Mouse (Mus musculus): ENCODE data around the gene Macrod1.
A peak's percentile ranks its signal among the peaks of the same experiment; 100 is the strongest.

Macrod1 gene

DNA sequence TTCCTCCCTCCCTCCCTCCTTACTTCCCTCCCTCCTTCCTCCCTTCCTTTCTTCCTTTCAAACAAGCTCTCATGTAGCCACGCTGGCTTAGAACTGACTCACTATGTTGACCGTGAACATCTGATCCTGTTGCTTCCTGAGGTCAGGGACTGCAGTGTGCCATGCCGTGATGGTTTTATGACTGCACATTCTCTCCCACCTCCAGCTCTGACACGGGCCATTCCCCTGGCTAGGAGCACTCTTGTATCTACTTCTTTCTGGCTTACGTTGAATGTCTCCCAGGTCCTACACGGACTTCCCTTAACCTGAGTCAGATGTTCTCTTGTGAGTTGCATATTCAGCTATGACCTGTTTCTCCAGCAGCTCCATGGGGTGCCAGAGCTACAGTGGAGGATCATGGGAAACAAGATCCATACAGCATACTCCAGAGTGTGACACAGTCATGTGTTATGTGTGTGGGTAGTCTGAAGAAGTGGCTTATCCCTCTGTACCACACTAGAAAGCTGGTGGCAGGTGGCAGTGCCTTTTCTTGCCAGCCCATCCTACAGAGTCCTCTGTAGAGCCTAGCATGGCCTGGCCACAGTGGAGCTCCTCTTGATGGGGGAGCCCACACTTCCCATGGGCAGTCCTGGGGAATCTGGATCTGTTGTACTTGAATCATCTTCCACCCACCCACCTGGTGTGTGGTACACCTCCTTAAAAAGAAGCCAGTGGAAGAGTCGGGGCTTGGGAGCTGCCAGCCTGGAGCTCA, 25.1 kb downstream of the Macrod1 start:
- no peak for DNase-seq (ENCODE audit: extremely low read depth, low read depth, low spot score)

DNA sequence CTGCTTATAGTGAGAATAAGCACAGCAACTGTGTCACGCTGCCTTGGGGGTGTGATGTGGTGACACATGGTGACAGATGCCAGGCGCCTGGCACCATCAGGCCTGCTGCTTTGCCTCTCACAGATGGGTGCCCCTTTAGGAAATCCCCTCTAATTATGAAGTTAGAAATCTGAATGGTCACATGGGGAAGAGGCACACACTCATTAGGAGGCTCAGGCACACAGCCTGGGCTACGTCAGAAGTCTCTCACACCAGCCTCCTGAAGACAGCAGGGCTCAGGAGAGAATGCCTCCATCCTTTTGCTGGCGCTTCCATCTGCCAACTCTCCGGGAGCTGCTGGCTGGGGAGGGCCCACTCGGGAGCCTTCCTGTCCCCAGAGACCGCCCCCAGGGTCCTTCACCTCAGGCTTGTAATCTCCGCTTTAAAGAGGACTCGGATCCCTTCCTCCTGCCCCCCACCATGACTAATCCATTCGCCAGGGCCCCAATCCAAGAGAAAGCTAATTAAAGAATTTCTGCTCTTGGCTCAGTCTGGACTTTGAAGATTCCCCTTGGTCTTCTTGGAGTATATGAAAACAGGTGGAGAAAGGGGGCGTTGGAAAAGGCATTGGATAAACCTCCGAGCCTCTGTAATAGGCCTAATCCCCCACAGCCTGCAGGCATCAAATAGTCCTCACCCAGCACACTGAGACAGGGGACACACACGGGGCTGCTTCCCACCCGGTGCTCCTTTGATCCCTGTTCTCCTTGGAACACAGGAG, 26.6 kb downstream of the Macrod1 start:
- DNase-seq (ENCODE audit: extremely low read depth, low read depth, low spot score), result no peak

DNA sequence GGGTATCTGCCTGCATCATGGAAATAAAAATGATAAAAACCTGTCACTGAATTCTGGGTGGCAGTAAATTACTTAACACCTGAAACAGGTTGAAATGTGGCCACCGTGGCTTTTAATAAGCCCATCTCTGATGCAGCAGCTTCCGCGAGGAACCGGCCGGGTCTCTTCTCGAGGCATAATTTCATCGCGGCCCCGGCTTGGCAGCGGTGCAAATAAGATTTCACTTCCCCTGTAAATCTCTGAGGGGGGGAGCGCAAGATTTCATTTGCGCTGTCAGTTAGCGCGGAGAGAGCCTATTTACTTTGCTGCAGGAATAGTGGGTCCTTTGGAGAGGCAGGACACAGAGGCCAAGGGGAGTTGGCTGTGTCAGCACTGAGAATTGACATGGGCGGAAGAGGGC, 28.1 kb downstream of the Macrod1 start:
- DNase-seq (ENCODE audit: extremely low read depth, low read depth, low spot score), result no peak

DNA sequence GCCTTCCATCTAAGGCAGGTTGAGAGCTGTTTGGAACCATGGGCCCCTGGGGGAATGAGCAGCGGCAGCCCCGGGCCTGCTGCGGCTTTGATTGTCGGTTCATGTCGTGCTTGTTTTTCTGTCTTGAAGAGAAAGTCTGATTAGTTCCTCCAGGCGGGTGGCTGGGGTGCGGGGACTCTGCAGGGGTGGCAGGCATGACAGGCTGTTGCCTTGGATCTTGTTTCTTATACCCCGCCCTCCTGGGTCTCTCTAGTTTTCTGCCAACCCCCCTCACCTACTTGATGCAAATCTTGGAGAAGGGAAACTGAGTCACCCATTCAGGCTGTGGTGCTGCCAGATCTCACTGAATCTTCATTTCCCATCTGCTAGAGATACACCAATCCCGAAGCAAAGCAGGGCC, 31.9 kb downstream of the Macrod1 start:
- DNase-seq (ENCODE audit: extremely low read depth, low read depth, low spot score), result no peak

DNA sequence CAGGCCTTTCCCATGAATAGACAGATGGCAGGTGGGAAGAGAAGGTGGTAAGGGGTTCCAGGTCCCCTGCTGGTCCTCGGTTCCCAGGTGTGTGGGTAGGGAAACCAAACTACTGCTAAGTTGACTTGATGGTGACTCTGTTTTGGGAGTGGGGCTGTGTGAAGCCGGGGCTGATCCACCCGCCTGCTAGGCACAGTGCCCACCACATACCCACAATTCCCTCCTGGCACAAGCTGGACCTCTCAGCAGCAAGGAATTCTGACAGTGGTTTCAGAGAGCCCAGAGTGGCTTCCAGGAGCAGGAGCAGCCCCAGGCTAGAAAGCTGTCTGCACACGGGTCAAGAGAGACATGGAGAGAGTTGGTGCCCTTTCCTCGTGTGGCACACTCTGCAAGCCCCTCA, 32.4 kb downstream of the Macrod1 start:
- no peak for DNase-seq (ENCODE audit: extremely low read depth, low read depth, low spot score)

DNA sequence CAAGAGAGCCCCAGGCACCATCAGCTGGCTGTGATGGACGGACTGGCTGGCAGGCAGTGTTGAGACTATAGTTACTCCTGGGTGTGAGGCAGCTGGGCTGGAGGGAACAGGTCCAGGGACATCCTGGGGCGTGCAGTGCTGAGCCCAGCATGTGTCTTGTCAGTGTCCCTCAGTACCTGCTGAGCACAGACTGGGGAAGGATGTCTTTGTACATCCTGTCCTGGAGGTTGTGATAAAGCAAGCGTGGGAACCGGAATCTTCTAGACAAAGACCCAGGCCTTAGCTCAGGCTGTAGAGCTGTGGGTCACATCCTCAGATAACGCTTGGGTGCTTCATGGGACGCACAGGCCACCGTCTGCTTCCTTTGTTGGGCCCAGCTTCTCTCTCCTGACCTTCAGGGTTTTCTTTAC, 33.2 kb downstream of the Macrod1 start:
- no peak for DNase-seq (ENCODE audit: extremely low read depth, low read depth, low spot score)

DNA sequence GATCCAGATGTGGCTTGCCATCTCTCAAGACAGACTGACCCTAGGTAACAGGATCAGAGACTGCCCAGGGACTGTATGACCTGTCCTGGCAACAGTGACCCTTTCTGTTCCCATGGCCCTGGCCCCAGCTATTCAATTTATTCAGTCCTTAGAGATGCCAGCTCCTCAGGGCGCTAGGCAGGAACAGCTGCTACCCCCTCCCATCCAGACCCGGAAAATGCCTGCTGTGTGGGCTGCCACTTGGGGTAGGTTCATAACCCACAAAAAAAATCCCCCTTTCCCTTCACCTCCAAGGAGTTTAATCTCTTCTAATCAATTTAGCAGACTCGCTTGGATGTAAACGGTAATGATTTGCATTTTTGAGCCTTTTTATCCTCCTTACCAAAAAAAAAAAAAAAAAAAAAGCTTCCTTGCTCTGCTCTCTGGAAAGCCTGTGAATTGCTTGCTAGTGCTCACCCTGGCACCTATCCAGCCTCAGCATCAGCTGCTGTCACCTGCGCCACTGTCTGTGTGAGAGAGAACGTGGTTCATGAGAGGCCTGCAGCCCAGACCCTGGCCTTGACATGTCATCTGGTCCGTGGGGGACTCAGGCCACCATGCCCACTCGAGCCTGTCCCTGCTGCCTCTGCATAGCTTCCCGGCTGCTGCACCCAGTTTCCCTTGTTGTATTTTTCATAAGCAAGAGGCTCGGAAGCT, 33.9 kb downstream of the Macrod1 start:
- no peak for DNase-seq (ENCODE audit: extremely low read depth, low read depth, low spot score)

DNA sequence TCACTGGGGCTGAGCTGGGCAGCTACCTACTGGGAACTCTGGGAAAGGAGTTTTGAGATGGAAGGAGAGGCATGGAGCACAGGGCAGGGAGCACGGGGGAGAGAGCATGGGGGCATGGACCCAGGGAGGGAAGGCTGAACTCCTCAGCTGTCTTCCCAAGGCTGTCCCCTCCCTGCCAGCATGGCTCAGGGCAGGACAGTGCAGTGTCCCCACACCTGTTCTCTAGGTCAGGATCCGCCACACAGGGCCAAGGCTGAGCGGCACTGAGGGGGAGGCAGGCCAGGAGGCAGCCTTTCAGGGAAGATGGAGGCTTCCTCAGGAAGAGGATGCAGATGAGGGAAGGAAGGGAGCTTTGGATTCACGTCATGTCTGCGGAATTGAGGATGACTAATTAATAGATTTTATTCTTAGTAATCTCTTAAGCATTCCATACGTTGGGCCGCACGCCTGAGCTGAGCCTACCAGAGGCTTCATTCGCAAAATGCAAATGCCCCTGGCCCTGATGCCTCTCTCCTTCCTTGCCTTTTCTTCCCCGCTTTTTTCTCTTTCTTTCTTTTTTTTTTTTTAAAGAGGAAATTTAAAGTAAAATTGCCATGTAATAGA, 34.9 kb downstream of the Macrod1 start:
- no peak for DNase-seq (ENCODE audit: extremely low read depth, low read depth, low spot score)

DNA sequence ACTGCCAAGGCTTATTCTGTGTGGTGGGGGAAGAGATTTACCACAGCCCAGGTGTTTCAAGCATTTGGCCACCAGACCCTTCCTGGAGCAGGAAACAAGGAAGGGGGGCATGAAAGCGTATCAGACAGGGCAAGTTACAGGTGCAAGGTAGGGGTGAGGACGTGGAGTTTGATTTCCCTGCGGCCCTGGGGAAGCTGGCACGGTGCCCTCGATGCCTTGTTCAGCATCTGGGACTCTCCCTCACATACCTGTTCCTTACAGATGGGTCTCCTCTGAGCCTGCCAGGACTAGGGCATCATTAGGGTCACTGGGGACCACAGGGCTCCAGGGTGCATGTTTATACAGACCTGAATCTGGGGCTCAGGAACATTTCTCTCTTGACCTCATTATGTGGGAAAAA, 36.1 kb downstream of the Macrod1 start:
- no peak for DNase-seq (ENCODE audit: extremely low read depth, low read depth, low spot score)

DNA sequence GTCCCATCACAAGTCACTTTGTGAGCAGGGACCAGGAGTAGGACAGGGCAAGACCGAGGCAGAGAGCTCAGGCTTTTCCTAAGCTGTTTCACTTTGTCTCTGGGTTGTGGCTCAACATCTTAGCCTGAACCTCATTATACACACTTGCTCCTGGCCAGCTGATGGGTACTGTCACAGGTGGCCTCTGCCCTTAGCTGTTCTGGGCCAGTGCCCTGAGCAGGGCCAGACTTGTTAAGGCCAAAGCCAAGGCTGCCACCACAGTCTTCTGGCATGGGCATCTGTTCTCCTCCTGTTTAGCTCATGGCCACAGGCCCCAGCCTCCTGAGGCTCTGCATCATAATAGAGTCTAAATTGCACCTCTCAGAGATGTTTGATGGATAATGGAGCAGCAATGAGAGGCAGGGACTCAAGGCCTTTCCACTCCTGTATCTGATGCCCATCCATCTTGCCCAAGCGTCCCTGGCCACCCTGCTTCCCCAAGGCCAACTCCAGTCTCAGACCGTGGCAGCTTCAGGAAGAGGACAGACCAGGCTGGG, 43.1 kb downstream of the Macrod1 start:
- DNase-seq (ENCODE audit: extremely low read depth, low read depth, low spot score), result no peak

DNA sequence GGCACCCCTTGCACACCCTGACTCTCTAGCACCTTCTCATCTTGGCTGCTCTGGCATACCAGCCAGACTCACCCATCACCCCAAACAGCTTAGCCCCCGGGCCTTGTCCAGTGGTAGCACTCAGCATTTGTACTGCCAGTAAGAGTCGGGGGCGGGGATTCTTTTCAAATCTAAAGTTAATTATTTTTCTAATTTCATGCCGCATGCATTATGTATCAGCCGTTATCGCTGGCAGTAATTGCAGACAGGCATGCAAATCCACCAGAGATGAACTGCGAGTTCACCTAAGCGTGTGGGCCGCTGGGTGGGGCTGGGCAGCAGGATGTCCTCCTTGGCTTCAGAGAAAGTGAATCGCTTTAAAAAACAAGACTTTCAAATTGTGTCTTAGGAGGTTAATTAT, 45.4 kb downstream of the Macrod1 start:
- DNase-seq (ENCODE audit: extremely low read depth, low read depth, low spot score), result no peak

DNA sequence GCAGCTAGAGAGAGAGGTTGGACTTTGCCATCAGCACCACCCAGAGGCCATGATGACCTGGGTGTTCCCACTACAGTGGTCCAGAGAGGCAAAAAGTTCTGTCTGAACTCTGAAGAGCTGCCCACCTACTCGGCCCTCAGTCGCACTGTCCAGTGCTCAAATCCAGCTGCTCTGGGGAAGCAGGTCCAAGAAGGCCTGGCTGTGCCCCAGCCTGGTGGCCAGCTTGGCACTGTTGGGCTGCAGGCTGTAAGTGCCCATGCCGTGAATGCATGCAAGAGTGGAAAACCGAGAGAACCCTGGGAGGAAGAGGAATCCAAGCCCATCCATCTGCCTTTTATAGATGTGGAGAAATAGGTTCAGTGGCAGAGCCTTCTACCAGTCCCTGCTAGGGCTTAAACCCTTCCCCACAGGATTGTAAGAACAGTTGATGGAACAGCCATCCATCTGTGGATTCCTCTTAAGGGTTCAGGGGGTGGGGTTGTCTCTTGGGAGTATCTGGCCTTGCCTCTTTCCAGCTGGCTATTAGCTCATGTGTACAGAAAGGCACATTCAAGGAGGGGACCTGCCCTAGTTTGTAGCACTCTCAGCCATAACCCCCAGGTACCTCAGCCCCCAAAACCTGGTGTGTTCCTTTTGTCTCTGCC, 46.9 kb downstream of the Macrod1 start:
- DNase-seq (ENCODE audit: extremely low read depth, low read depth, low spot score), result no peak

DNA sequence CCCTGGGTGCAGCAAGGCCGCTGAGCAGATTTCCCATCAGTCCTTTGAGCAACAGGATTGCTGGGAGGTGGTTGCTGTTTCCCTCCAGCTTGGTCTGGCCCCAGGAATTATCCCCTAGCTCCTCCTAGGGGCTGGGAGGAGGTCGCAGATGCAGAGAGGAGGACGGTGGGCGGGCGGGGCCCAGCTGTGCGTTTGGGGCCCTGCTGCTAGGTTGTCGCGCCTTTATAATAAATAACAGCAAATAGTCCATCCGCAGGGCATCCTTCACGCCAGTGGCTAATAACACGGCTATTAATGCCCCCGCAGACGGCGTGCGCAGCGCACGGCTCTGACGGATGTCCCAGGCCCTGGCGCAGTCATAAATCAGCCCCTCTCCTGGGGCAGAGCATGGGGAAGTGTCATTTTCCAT, 47.4 kb downstream of the Macrod1 start:
- no peak for DNase-seq (ENCODE audit: extremely low read depth, low read depth, low spot score)

DNA sequence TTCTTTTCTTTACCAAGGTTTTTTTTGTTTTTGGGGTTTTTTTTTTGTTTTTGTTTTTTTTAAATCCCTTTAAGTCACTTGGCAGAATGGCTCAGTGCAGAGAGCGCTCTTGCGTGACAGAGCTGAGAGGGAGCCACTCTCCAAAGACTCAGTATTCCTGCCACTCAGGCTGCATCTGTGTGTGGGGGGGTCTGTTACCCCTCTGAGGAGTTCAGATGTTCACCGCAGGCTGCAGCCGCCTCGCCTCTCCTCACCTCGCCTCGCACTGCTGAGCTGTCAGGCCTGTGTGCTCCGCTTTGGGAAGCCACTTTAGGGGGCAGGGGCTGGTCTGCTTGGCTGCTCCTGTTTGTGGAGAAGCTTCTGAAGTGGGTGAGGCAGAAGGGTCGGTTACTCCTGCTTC, 48.9 kb downstream of the Macrod1 start, which contains the start of gene Flrt1:
Flrt1 (minus strand) TSS at position 186 of the 400 bp plus-strand sequence.
- DNase-seq (ENCODE audit: extremely low read depth, low read depth, low spot score), result no peak

DNA sequence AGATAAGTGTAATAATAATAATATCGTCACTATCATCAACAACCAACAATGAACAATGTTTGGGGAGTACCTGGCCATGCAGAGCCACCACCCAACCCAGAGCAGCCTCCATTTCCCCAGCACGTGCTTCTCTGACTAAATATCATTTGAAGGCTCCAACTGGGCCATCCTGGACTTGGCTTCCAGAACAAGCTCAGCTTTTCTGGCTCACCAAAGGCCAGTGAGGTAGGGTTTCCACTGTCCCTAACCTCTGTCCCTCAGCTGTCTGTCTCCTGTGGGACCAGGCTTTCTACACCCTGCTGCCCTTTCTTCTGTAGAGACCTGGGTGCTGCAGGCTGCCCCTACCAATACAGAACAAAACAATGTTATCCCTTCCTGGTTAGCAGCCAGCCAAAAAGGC, 50.0 kb downstream of the Macrod1 start:
- no peak for DNase-seq (ENCODE audit: extremely low read depth, low read depth, low spot score)

DNA sequence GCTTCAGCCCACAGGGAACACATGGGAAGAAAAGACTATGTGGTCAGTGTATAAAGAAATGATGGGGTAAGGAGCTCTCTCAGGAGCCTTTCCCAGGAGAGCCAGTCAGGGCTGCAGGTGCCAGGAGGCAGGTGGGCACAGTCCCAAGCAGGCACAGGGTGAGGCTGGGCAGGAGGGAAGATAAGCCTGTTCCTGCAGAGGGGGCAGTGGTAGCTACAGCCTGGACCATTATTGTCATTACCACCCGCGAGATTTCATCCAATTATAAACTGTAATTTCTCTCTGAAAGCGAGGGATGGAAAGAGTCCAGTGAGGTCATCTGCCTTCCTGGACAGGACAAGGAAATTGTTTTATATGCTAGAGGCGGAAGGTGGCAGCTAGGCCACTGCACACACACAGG, 50.6 kb downstream of the Macrod1 start:
- no peak for DNase-seq (ENCODE audit: extremely low read depth, low read depth, low spot score)

DNA sequence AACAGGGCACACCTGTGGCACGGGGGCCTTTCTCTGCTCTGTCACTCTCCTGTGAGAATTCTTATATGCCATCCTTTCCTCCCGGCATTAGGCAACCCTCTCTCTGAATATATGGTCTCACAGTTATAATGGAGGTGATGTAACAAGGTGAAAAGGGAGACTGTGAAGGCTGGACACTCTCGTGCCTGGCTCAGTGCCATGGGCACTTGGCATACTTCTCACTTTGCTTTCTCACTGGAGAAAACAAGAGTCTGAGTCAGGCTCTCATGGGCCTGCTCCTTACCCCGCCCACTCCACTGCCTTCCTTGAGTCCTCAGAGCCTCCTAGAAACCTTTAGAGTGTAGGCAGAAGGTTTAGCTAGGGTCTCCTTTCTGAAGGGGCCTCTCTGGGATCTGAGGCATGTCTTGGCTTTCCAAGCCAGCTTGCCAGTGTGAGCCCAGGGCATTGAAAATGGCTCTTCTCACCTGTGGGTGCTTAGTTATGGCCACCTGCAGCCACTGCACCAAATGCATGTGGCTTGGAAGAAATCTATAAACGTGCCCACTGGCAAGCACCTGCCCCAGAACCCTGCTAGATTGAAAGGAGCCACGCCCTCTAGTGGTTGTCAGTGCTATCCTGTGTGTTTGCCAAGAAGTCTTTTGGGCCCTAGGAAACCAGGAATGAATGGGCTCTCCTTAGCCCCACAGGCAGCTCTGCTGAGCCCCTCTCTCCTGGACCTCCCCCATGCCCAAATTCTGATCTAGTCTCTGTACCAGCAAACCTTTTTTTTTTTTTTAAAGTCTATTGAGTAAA, 51.7 kb downstream of the Macrod1 start:
- DNase-seq (ENCODE audit: extremely low read depth, low read depth, low spot score), result peak; percentile 28

DNA sequence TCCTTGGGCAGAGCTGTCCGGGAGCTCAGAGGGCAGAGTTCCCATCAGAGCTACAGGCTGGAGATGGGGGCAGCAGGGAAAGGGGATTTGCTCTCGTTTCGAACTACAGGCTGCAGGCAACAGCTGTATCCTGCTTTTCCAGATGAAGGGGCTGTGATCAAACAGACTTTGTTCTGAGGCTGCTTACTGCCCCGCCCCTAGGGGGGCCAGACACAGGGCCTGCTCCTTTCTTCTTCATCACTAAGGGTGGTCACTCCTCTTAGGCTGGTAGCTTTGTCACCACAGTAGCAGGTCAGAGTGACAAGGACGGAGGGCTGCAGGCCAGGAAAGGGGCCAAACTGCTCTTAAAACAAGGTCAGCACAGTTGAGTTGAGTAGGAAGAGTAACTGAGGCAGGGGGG, 53.5 kb downstream of the Macrod1 start:
- no peak for DNase-seq (ENCODE audit: extremely low read depth, low read depth, low spot score)

DNA sequence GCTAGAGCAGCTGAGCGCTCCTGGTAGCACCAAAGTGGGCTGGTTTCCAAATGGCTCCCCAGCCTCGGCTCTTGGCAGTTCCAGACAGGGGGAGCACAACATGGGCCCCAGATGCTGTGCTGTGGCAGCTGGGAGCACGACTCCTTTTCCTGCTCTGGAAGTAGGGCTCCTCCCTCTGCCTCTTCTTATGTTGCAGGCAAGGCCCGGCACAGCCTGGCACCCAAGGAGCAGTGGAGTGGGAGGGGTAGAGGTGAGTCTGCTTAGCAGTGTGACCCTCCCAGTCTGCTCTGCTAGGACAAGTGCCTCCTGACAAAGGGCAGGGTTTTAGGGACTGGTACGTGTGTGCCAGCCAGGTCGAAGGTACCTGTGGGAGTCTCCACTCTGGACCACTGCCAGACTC, 54.3 kb downstream of the Macrod1 start:
- DNase-seq (ENCODE audit: extremely low read depth, low read depth, low spot score), result peak; percentile 43

DNA sequence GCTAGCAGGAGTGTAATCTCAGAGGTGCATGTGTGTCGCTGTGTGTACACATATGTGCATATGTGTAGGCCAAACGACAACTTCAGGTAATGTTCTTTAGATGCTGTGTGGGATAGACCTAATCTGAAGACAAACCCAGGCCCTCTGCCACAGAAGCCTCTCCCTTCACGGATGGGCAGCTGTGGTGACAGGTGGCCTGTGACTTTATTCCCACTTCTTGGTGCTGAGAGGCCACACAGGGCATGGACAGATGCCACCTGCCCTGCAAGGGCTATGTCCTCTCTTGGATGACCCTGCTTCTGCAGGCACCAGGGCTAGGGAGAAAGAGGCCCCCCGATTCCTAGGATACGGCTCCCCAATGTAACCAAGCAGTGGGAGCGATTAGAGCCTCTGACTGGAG, 54.7 kb downstream of the Macrod1 start:
- no peak for DNase-seq (ENCODE audit: extremely low read depth, low read depth, low spot score)

Measured in fat pad, adult 2 months (tissue).